Mouse (Mus musculus) erythroblast, embryonic 14.5 days (primary cell): ENCODE measurements around the gene Rab25. TPM values are rescaled to one million over a fixed set of nuclear protein-coding genes. Genes with fewer than 3 reads are reported as not detected.

Experiments
- H3K27me3 ChIP-seq: 2 replicates; pipeline ENCODE4 v1.6.1; 2012; ENCODE audit warnings: inconsistent platforms; ENCODE audit not compliant: control insufficient read depth
- H3K36me3 ChIP-seq: 2 replicates; pipeline ENCODE4 v1.6.1; 2012; ENCODE audit warnings: mild to moderate bottlenecking, inconsistent platforms; ENCODE audit not compliant: control insufficient read depth
- H3K4me1 ChIP-seq: 2 replicates; pipeline ENCODE4 v1.6.1; 2012; ENCODE audit warnings: inconsistent platforms; ENCODE audit not compliant: control insufficient read depth
- H3K4me3 ChIP-seq: replicated peaks from 2 replicates; pipeline ENCODE3; 2012; ENCODE audit warnings: moderate library complexity, mild to moderate bottlenecking, inconsistent platforms
- H3K9me3 ChIP-seq: 2 replicates; pipeline ENCODE4 v1.6.1; 2012; ENCODE audit warnings: low read length, inconsistent platforms, mixed read lengths; ENCODE audit not compliant: control insufficient read depth
- GATA1 ChIP-seq: IDR thresholded peaks from 2 replicates; pipeline ENCODE4 v1.6.1; 2012; ENCODE audit warnings: low read length, inconsistent platforms, mixed read lengths
- TAL1 ChIP-seq: IDR thresholded peaks from 3 replicates; pipeline ENCODE4 v1.6.1; 2012; ENCODE audit warnings: low read length, inconsistent platforms, mixed read lengths
- polyA plus RNA-seq: library from polyadenylated mRNA; stranded (reverse); fragments of >175 nt; gene quantifications from 2 replicates; pipeline ENCODE4 v1.2.3, GENCODE M21; 2012

Rab25 gene
- polyA plus RNA-seq, 1 experiment = not detected

DNA sequence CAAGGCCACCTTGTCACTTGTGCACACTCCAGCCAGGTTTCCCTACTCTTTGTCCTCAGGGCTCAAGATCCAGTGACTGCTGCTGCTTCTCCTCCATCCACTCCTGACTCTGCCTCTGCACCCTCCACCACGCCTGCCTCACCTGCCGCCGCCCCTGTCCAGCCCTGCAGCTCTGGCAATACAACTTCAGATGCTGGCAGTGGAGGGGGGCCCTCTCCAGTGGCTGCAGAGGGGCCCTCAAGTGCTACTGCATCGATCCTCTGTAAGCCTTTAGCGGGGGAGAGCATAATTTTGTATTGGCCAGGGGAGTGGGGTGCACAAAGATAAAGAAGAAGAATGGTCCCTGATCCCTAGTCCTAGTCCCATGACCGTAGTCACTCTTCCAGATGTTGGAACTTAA is 7.6 kb upstream of the Rab25 start:
- Histone ChIP-seq H3K36me3 (peaks cover 55% of the 10 kb centered on the region), H3K4me1 (peaks cover 55% of the 10 kb centered on the region), H3K27me3 (no peaks in the 10 kb centered on the region), H3K9me3 (no peaks in the 10 kb centered on the region), H3K4me3 (no peak overlapping the region)
- TF ChIP-seq GATA1 = no peak
- no peak for TF ChIP-seq TAL1

- Histone ChIP-seq H3K36me3 (peaks cover 53% of the 10 kb centered on the region), H3K9me3 (no peaks in the 10 kb centered on the region), H3K4me3 (peak overlapping the region; percentile 13), H3K27me3 (no peaks in the 10 kb centered on the region), H3K4me1 (peaks cover 59% of the 10 kb centered on the region)
- no peak for TF ChIP-seq GATA1
Measured at GRCm38 (mm10) chr3:88555069-88555605, 7.0 kb upstream of the Rab25 start.

- Histone ChIP-seq H3K9me3 (no peaks in the 10 kb centered on the region), H3K27me3 (no peaks in the 10 kb centered on the region), H3K36me3 (peaks cover 42% of the 10 kb centered on the region), H3K4me3 (peak overlapping the region; percentile 77), H3K4me1 (peaks cover 60% of the 10 kb centered on the region)
- no peak for TF ChIP-seq GATA1
- no peak for TF ChIP-seq TAL1
Measured at GRCm38 (mm10) chr3:88553880-88554586, 5.9 kb upstream of the Rab25 start.

DNA sequence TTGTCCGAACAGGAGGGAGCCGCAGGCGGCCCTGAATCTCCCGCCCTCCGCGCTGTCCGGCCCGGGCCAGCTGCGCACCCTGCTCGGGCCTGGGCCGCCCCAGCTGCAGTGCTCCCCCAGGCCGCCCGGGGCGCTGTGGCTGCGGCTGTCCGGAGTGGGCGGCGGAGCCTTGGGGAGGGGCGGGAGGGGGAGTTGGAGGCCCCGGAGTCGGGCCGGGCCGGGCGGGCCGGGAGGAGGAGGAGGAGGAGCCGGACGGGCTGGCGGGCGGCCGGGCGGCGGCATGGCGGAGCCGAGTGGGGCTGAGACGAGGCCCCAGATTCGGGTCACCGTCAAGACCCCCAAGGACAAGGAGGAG is 5.4 kb upstream of the Rab25 start, which contains the start of gene Ubqln4:
Gene Ubqln4, plus strand, starts transcription at position 234 of the 355 bp plus-strand sequence.
- H3K36me3 ChIP-seq = peaks cover 38% of the 10 kb centered on the region

GRCm38 (mm10) chr3:88552676-88553524 is 4.8 kb upstream of the Rab25 start, which contains the start of gene Lamtor2:
Lamtor2 (minus strand) TSS chr3:88553074.
- H3K9me3 ChIP-seq = no peaks in the 10 kb centered on the region
- H3K4me1 ChIP-seq = peaks cover 62% of the 10 kb centered on the region
- H3K36me3 ChIP-seq = peaks cover 34% of the 10 kb centered on the region
- TF ChIP-seq GATA1 = no peak
- TF ChIP-seq TAL1 = no peak
- no peaks in the 10 kb centered on the region for H3K27me3 ChIP-seq
- H3K4me3 ChIP-seq = peak within 1 kb of the TSS; percentile 77

More for the DNA sequence above, 5.4 kb upstream of the Rab25 start, which contains the start of gene Ubqln4:
- TF ChIP-seq GATA1 = no peak
- no peak for TF ChIP-seq TAL1
- Histone ChIP-seq H3K27me3 (no peaks in the 10 kb centered on the region), H3K9me3 (no peaks in the 10 kb centered on the region), H3K4me3 (peak within 1 kb of the TSS; percentile 77), H3K4me1 (peaks cover 61% of the 10 kb centered on the region)

GRCm38 (mm10) chr3:88552082-88552645 is 4.1 kb upstream of the Rab25 start:
- peaks cover 31% of the 10 kb centered on the region for H3K36me3 ChIP-seq
- peaks cover 64% of the 10 kb centered on the region for H3K4me1 ChIP-seq
- no peak for TF ChIP-seq GATA1
- no peak for TF ChIP-seq TAL1
- no peaks in the 10 kb centered on the region for H3K27me3 ChIP-seq
- peak overlapping the region; percentile 77 for H3K4me3 ChIP-seq
- no peaks in the 10 kb centered on the region for H3K9me3 ChIP-seq

GRCm38 (mm10) chr3:88551586-88551985 is 3.5 kb upstream of the Rab25 start:
- no peaks in the 10 kb centered on the region for H3K27me3 ChIP-seq
- no peaks in the 10 kb centered on the region for H3K9me3 ChIP-seq
- H3K4me3 ChIP-seq = peak overlapping the region; percentile 77
- TF ChIP-seq TAL1 (no peak), GATA1 (no peak)
- H3K4me1 ChIP-seq = peaks cover 66% of the 10 kb centered on the region
- peaks cover 25% of the 10 kb centered on the region for H3K36me3 ChIP-seq

DNA sequence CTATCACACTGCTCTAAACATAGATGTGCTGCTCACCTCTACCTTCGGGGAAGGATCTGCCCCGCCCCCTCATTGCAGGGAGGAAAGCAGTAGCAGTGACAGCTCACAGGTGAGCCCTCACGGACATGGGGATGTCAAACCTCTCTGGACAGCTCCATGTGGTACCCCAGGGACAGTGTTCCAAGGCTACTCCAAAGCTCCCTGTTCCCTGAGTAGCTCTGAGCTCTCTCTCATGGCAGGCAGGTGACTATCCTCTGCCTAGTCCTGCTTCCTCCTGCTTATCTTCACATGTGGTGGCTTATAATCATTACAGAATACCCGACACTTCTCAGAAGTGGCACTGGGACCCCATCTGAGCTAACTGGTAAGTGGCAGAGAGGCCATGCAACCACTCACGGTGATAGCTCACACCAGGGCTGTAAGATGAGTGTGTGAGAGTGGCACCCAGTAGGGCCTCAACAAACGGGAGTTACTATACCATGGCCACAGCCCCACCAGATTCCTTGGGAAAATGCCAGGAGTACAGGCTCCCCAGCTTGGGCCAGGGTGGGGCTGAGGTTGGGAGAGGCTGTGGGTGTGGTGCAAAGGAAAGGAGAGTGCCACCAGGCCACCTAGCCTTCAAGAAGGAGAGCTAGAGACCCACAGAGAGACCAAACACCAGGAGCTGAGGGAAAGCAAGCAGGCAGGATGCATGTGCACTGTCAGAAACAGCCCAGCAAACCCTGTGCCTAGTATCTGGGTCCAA is 1.3 kb downstream of the Rab25 start:
- H3K4me1 ChIP-seq = peaks cover 32% of the 10 kb centered on the region
- no peaks in the 10 kb centered on the region for H3K9me3 ChIP-seq
- TF ChIP-seq GATA1 (no peak), TAL1 (no peak)
- H3K36me3 ChIP-seq = peaks cover 9% of the 10 kb centered on the region
- no peaks in the 10 kb centered on the region for H3K27me3 ChIP-seq
- no peak overlapping the region for H3K4me3 ChIP-seq
